Mouse (Mus musculus) CH12.LX (cell line): ENCODE data around the gene Gm49450.

ENCODE experiments used
- BHLHE40 ChIP-seq: IDR thresholded peaks from 2 replicates; pipeline ENCODE4 v1.6.1; 2011; ENCODE audit warnings: mild to moderate bottlenecking, low read depth, low read length, improper control_type of control experiment
- CTCF ChIP-seq, 2 experiments: IDR thresholded peaks in 1 of 2; conservative IDR thresholded peaks in 1 of 2; 2 replicates each; pipeline ENCODE4 v1.5.1; 2011 to 2012; ENCODE audit warnings: low read depth in 2 of 2, low read length in 2 of 2, improper control_type of control experiment in 1 of 2, inconsistent platforms in 1 of 2, mild to moderate bottlenecking in 1 of 2, moderate library complexity in 1 of 2
- GABPA ChIP-seq: IDR thresholded peaks from 2 replicates; pipeline ENCODE4 v1.6.1; 2012; ENCODE audit warnings: low read depth, low read length, improper control_type of control experiment, inconsistent platforms; ENCODE audit not compliant: insufficient replicate concordance
- HCFC1 ChIP-seq: IDR thresholded peaks from 2 replicates; pipeline ENCODE4 v1.6.1; 2012; ENCODE audit warnings: low read depth, mild to moderate bottlenecking, inconsistent platforms, low read length, improper control_type of control experiment
- KAT2A ChIP-seq: IDR thresholded peaks from 2 replicates; pipeline ENCODE4 v1.6.1; 2012; ENCODE audit warnings: low read length, improper control_type of control experiment, inconsistent platforms; ENCODE audit not compliant: insufficient replicate concordance
- MAX ChIP-seq: IDR thresholded peaks from 2 replicates; pipeline ENCODE4 v1.6.1; 2011; ENCODE audit warnings: low read length, improper control_type of control experiment
- RCOR1 ChIP-seq: conservative IDR thresholded peaks from 2 replicates; pipeline ENCODE4 v1.6.1; 2012; ENCODE audit warnings: low read depth, mild to moderate bottlenecking, inconsistent platforms, low read length, improper control_type of control experiment
- SIN3A ChIP-seq: IDR thresholded peaks from 2 replicates; pipeline ENCODE4 v1.6.1; 2012; ENCODE audit warnings: low read length, improper control_type of control experiment, inconsistent platforms
- USF2 ChIP-seq: conservative IDR thresholded peaks from 2 replicates; pipeline ENCODE4 v1.6.1; 2011; ENCODE audit warnings: low read depth, low read length, improper control_type of control experiment
- ZMIZ1 ChIP-seq: IDR thresholded peaks from 2 replicates; pipeline ENCODE4 v1.6.1; 2012; ENCODE audit warnings: low read depth, mild to moderate bottlenecking, inconsistent platforms, low read length, improper control_type of control experiment

GRCm38 (mm10) chr15:98901530-98901929, 51.8 kb downstream of the Gm49450 start:
- TF ChIP-seq RCOR1 (no peak), HCFC1 (no peak), KAT2A (no peak), CTCF (conservative IDR thresholded peaks at IDR 0.05 in 1 of 2, IDR thresholded peaks at IDR 0.05 in 1 of 2; ENCODE audit: low read depth in 2 of 2, low read length in 2 of 2) (peak in 1 of 2 experiments; percentile 44; a peak in 2 of 4 replicates), USF2 (no peak), ZMIZ1 (no peak), GABPA (no peak), SIN3A (no peak), BHLHE40 (no peak), MAX (no peak)
